Mouse (Mus musculus): Measurements from ENCODE around the gene Gstm6. TPM values are rescaled to one million over a fixed set of nuclear protein-coding genes. Genes with fewer than 3 reads are reported as not detected.
"Not testable (repeated sequence)": the region's sequence is repeated elsewhere in the genome, so short reads cannot be mapped to it uniquely, and the experiment has no call there.

The Gstm6 gene
- polyA plus RNA-seq, 1 experiment from 2014 or later: 8.1 TPM

DNA sequence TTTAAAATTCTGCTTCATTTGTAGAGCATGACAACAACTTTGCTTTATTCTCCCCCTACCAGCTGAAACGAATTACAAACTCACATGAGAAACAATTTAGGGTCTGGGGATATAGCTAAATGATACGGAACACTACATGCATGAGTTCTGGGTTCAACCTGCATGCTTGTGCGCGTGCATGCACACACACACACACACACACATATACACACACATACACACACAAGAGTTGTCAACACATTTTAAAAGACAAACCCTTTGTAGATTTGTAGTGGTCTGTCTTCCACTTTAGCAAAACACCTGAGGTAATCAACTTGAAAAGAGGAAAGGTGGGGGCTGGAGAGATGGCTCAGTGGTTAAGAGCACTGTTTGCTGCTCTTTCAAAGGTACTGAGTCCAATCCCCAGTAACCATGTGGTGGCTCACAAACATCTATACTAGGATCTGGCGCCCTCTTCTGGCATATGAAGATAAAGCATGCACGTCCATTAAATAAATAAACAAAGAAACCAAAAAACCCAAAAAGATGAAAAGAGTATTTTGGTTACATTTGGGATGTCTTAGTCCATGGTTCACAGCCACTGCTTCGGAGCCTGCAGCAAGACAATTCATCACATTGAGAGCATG lies 25.7 kb downstream of the Gstm6 start:
- Histone ChIP-seq H3K36me3 (replicated peaks; ENCODE audit: control insufficient read depth, insufficient read depth) (no peaks in the 10 kb centered on the region), H3K9me3 (ENCODE audit: control insufficient read depth, low read length) (no peaks in the 10 kb centered on the region), H3K4me2 (replicated peaks) (no peak overlapping the region), H3K4me1 (replicated peaks; ENCODE audit: control insufficient read depth, insufficient read depth, low read length) (no peaks in the 10 kb centered on the region), H3K4me3 (replicated peaks; ENCODE audit: low read length) (no peak overlapping the region), H3K9ac (no peak overlapping the region), H3K27me3 (ENCODE audit: control insufficient read depth, insufficient read depth, low read length) (no peaks in the 10 kb centered on the region), H3K27ac (no peak overlapping the region)
- DNase-seq (ENCODE audit: low spot score) (peak; percentile 72), ATAC-seq (ENCODE audit: low FRiP score) (no peak)
- WGBS: 62% methylated on average over 7 of the region's 7 CpGs

DNA sequence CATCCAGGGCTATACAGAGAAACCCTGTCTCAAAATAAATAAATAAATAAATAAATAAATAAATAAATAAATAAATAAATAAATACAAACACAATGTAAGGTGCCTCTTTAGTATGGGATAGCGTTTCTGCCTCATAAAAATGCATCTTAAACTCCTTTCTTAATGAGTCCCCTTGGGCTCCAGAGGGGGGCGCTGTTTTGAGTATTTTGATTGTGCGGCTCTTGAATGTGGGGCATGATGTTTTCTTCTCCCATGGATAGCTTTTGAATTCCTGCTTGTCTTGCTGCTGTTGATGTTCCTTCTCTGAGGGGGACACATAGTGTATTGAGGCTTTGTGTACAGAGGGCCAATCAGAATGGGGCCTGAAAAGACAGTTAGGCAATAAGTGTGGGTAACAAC lies 26.5 kb downstream of the Gstm6 start:
- DNase-seq (ENCODE audit: low spot score): no peak
- Histone ChIP-seq H3K36me3 (replicated peaks; ENCODE audit: control insufficient read depth, insufficient read depth) (no peaks in the 10 kb centered on the region), H3K9ac (no peak overlapping the region), H3K4me2 (replicated peaks) (no peak overlapping the region), H3K9me3 (ENCODE audit: control insufficient read depth, low read length) (no peaks in the 10 kb centered on the region), H3K4me3 (replicated peaks; ENCODE audit: low read length) (no peak overlapping the region), H3K27ac (no peak overlapping the region), H3K27me3 (ENCODE audit: control insufficient read depth, insufficient read depth, low read length) (no peaks in the 10 kb centered on the region), H3K4me1 (replicated peaks; ENCODE audit: control insufficient read depth, insufficient read depth, low read length) (no peaks in the 10 kb centered on the region)
- 86% methylated on average over 3 of the region's 3 CpGs for WGBS
- no peak for ATAC-seq (ENCODE audit: low FRiP score)

DNA sequence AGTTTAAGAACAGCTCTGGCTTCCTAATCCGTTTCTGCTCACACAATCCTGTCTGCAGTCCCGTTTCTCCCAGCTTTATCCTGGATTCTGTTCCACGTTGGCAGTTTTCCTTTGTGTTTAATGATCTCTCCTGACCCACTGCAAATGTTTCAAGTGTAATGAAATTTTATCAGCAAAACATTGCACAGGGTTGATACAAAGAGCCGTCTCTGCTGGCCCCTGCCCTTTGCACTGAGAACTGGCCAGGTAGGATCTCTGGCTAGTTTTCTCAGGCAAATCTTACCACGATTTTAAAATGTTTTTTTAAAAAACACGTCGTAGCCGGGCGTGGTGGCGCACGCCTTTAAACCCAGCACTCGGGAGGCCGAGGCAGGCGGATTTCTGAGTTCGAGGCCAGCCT lies 26.9 kb downstream of the Gstm6 start:
- DNase-seq (ENCODE audit: low spot score): no peak
- Histone ChIP-seq H3K4me3 (replicated peaks; ENCODE audit: low read length) (no peak overlapping the region), H3K27me3 (ENCODE audit: control insufficient read depth, insufficient read depth, low read length) (no peaks in the 10 kb centered on the region), H3K4me2 (replicated peaks) (no peak overlapping the region), H3K27ac (no peak overlapping the region), H3K9ac (no peak overlapping the region), H3K9me3 (ENCODE audit: control insufficient read depth, low read length) (no peaks in the 10 kb centered on the region), H3K36me3 (replicated peaks; ENCODE audit: control insufficient read depth, insufficient read depth) (no peaks in the 10 kb centered on the region), H3K4me1 (replicated peaks; ENCODE audit: control insufficient read depth, insufficient read depth, low read length) (no peaks in the 10 kb centered on the region)
- WGBS: 82% methylated on average over 15 of the region's 15 CpGs
- no peak for ATAC-seq (ENCODE audit: low FRiP score)

DNA sequence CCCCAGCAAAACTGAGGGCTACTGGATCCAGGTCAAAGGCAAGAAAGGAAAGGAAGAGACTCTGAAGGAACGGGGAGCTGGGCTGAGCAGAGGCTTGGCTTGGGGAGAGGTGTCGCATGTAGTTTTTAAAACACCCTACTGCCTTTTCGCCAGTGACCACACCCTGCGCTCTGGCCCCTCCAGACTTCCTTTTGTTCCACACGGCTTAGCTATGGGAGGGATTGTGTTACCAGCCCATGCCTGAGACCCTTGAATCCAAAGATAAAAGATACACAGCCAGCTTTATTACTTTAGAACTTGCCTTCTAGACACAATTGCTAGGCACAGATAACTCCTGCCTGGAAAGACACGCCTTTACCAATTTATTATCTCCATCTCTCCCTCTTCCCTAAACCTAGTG lies 37.6 kb downstream of the Gstm6 start:
- no peak overlapping the region for H3K4me2 ChIP-seq (replicated peaks)
- H3K36me3 ChIP-seq (replicated peaks; ENCODE audit: control insufficient read depth, insufficient read depth): no peaks in the 10 kb centered on the region
- H3K4me1 ChIP-seq (replicated peaks; ENCODE audit: control insufficient read depth, insufficient read depth, low read length): no peaks in the 10 kb centered on the region
- ATAC-seq (ENCODE audit: low FRiP score): no peak
- WGBS: 75% methylated on average over 6 of the region's 6 CpGs
- no peak for DNase-seq (ENCODE audit: low spot score)
- H3K27me3 ChIP-seq (ENCODE audit: control insufficient read depth, insufficient read depth, low read length): no peaks in the 10 kb centered on the region
- no peaks in the 10 kb centered on the region for H3K9me3 ChIP-seq (ENCODE audit: control insufficient read depth, low read length)
- H3K9ac ChIP-seq: no peak overlapping the region
- no peak overlapping the region for H3K27ac ChIP-seq
- H3K4me3 ChIP-seq (replicated peaks; ENCODE audit: low read length): no peak overlapping the region

DNA sequence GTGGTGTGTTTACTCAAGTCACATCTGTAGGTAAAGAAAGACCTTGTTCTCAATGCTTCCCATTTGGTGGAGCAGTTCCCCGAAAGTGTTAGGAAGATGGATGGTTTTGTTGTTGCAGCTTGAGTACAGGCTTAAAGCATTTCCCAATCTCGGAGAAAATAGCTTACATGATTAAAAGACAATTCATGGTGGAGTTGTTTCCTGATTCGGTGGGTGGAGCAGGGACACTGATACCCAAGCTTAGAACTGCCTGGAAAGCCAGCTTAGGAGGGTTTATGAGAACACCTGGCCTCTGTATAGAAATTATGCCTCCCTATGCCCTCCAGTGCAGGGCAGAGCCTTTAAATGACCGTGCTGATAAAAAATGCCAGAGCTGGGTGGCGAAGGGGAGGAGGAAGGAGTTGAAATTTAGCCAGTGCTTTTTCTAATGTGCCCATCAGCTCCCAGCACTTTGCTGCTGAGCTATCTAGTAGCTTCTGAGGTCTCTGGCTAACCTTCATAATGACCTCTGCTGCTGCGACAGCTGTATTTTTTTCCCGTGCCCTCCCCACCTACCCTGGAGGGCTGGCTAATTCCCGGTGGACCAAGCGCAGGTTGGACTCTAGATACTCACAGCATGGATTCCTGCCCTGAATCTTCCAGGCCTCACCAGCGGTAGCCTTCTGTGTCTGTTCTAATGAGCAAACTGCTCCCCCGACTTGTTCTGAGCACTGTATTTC lies 42.4 kb downstream of the Gstm6 start:
- no peak overlapping the region for H3K4me2 ChIP-seq (replicated peaks)
- no peak for ATAC-seq (ENCODE audit: low FRiP score)
- no peak overlapping the region for H3K27ac ChIP-seq
- DNase-seq (ENCODE audit: low spot score): no peak
- WGBS: 63% methylated on average over 11 of the region's 11 CpGs
- H3K9me3 ChIP-seq (ENCODE audit: control insufficient read depth, low read length): no peaks in the 10 kb centered on the region
- peaks cover 10% of the 10 kb centered on the region for H3K36me3 ChIP-seq (replicated peaks; ENCODE audit: control insufficient read depth, insufficient read depth)
- no peak overlapping the region for H3K4me3 ChIP-seq (replicated peaks; ENCODE audit: low read length)
- H3K9ac ChIP-seq: no peak overlapping the region
- peaks cover 5% of the 10 kb centered on the region for H3K4me1 ChIP-seq (replicated peaks; ENCODE audit: control insufficient read depth, insufficient read depth, low read length)
- H3K27me3 ChIP-seq (ENCODE audit: control insufficient read depth, insufficient read depth, low read length): no peaks in the 10 kb centered on the region

DNA sequence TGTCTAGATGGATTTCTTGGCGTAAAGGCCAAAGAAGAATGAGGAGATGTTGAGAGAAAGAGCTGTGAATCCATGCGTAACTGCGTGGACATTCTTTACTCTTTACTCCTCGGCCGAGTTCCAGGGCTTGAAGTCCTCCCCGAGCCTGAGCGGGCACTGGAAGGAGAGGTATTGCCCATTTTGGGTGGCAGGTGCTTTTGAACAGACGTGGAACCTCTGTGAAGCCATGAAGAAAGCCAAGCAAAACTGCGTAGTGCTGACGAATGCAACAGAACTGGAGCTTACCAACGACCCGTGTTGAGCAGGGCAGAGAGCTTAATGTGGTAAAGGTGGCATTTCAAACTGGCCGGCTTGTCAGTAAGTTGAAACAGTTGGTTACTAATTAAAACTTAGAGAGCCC lies 44.9 kb downstream of the Gstm6 start:
- Histone ChIP-seq H3K36me3 (replicated peaks; ENCODE audit: control insufficient read depth, insufficient read depth) (peaks cover 10% of the 10 kb centered on the region), H3K4me1 (replicated peaks; ENCODE audit: control insufficient read depth, insufficient read depth, low read length) (peaks cover 10% of the 10 kb centered on the region), H3K27me3 (ENCODE audit: control insufficient read depth, insufficient read depth, low read length) (no peaks in the 10 kb centered on the region), H3K9me3 (ENCODE audit: control insufficient read depth, low read length) (no peaks in the 10 kb centered on the region), H3K4me2 (replicated peaks) (no peak overlapping the region), H3K4me3 (replicated peaks; ENCODE audit: low read length) (no peak overlapping the region), H3K27ac (no peak overlapping the region), H3K9ac (no peak overlapping the region)
- no peak for ATAC-seq (ENCODE audit: low FRiP score)
- 93% methylated on average over 13 of the region's 13 CpGs for WGBS
- no peak for DNase-seq (ENCODE audit: low spot score)

DNA sequence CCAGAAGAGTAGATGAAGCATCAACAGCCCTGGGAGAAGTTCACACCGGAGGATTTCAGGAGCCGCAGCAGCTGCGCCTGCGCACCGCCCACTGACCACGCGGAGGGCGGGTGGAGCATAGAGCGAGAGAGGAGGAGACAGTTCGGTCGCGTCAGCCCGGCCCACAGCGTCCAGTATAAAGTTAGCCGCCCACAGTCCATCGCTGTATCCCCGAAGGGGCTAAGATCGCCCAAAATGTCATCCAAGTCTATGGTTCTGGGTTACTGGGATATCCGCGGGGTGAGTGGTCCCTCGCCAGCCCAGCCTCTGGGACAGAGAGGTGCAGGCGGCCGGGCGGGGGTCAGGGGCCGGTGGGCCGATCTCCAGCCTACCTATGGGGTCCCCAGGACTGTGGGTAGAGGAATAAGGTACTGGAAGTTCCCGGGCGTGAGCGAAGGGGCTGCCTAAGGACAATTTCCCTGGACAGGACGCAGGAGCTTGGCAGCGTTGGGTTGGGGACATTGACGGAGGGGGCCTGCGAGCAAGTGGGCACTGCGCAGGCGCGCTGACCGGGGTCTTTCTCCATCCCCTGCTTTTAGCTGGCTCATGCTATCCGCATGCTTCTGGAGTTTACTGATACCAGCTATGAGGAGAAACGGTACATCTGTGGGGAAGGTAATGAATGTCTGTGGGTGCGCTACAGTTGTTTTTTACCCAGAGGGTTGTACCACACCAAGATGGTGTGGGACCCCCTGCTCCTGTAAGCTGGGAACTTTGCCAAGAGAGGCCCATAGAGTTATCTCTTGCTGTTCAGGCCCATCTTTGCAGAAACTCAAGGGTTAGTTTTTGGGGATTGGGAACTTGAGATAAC lies 47.6 kb downstream of the Gstm6 start, which contains the start of gene Gstm5:
Gene Gstm5 (plus strand): TSS at position 102 of the 850 bp plus-strand sequence.
- Histone ChIP-seq H3K4me1 (replicated peaks; ENCODE audit: control insufficient read depth, insufficient read depth, low read length) (peaks cover 10% of the 10 kb centered on the region), H3K9me3 (ENCODE audit: control insufficient read depth, low read length) (no peaks in the 10 kb centered on the region), H3K4me2 (replicated peaks) (peak within 1 kb of the TSS; percentile 81), H3K9ac (peak within 1 kb of the TSS; percentile 91), H3K27ac (peak within 1 kb of the TSS; percentile 77), H3K36me3 (replicated peaks; ENCODE audit: control insufficient read depth, insufficient read depth) (peaks cover 13% of the 10 kb centered on the region), H3K27me3 (ENCODE audit: control insufficient read depth, insufficient read depth, low read length) (no peaks in the 10 kb centered on the region), H3K4me3 (replicated peaks; ENCODE audit: low read length) (peak within 1 kb of the TSS; percentile 70)
- DNase-seq (ENCODE audit: low spot score) (peak; percentile 80), ATAC-seq (ENCODE audit: low FRiP score) (peak; percentile 94)
- 8% methylated on average over 40 of the region's 40 CpGs for WGBS

DNA sequence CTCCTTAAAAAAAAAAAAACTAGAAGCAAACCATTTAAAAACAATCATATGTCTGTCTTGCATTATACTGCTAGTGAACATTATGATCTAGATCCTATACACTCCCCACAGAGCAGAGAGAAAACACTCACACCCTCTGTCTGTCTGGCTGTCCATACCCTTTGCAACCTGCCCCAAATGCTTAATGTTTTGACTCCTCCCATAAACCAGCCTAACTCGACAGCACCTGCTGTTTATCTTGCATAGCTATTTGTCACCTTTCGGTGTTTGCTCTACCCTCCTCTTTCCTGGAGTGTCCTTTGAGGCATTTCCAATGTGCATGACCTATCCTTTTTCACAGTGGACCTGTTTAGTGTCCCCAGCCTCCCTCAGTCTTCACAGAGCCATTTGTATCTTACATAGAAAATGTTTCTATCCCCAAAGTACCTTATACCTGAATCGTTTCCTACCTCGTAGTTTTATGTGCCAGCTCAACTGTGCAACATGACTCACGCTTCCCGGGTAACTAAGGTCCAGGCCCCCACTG lies 48.3 kb downstream of the Gstm6 start:
- H3K27ac ChIP-seq: no peak overlapping the region
- no peaks in the 10 kb centered on the region for H3K9me3 ChIP-seq (ENCODE audit: control insufficient read depth, low read length)
- DNase-seq (ENCODE audit: low spot score) (no peak), ATAC-seq (ENCODE audit: low FRiP score) (peak; percentile 36)
- H3K9ac ChIP-seq: peak overlapping the region; percentile 91
- H3K4me3 ChIP-seq (replicated peaks; ENCODE audit: low read length): peak overlapping the region; percentile 70
- 12% methylated on average over 6 of the region's 6 CpGs for WGBS
- H3K27me3 ChIP-seq (ENCODE audit: control insufficient read depth, insufficient read depth, low read length): no peaks in the 10 kb centered on the region
- H3K4me2 ChIP-seq (replicated peaks): peak overlapping the region; percentile 81
- H3K4me1 ChIP-seq (replicated peaks; ENCODE audit: control insufficient read depth, insufficient read depth, low read length): peaks cover 10% of the 10 kb centered on the region
- peaks cover 13% of the 10 kb centered on the region for H3K36me3 ChIP-seq (replicated peaks; ENCODE audit: control insufficient read depth, insufficient read depth)

DNA sequence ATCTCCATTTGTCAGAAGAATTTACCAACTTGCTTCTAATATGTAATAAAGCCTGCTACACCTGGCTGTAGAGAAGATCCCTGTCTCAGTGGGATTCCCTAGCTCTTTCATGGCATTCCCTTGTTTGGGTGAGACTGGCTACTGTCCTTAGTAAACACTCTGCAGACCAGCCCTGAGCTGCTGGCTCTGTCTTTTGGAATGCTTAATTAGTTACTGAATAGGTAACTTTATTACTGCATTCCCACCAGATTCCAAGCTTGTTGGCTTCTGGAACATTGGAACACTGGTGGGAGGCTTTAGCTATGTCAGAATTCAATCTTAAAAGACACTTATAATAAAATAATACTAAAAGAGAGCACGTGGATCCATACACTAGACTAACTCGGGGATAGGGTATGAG lies 54.3 kb downstream of the Gstm6 start:
- H3K4me3 ChIP-seq (replicated peaks; ENCODE audit: low read length); H3K9ac ChIP-seq; H3K36me3 ChIP-seq (replicated peaks; ENCODE audit: control insufficient read depth, insufficient read depth); DNase-seq (ENCODE audit: low spot score); H3K4me1 ChIP-seq (replicated peaks; ENCODE audit: control insufficient read depth, insufficient read depth, low read length); H3K27me3 ChIP-seq (ENCODE audit: control insufficient read depth, insufficient read depth, low read length); H3K27ac ChIP-seq; ATAC-seq (ENCODE audit: low FRiP score); H3K4me2 ChIP-seq (replicated peaks); H3K9me3 ChIP-seq (ENCODE audit: control insufficient read depth, low read length): not testable (repeated sequence)
- WGBS: 90% methylated on average over 2 of the region's 2 CpGs
